Mouse (Mus musculus) mesoderm, embryonic 11.5 days (tissue): ENCODE data around the gene Mmp3.
"Not testable (repeated sequence)": the region's sequence is repeated elsewhere in the genome, so short reads cannot be mapped to it uniquely, and the experiment has no call there.

Source experiments
- DNase-seq: peaks from one replicate; pipeline ENCODE4 v3.0.0-alpha.2; 2012; ENCODE audit warnings: low read depth, low spot score

The Mmp3 gene

GRCm38 (mm10) chr9:7445522-7445921 lies at the start of gene Mmp3:
Mmp3 (plus strand) TSS chr9:7445822.
- DNase-seq: no peak

- not testable (repeated sequence) for DNase-seq
These were observed 49.1 kb upstream of the Mmp3 start for GRCm38 (mm10) chr9:7396556-7396955.

DNA sequence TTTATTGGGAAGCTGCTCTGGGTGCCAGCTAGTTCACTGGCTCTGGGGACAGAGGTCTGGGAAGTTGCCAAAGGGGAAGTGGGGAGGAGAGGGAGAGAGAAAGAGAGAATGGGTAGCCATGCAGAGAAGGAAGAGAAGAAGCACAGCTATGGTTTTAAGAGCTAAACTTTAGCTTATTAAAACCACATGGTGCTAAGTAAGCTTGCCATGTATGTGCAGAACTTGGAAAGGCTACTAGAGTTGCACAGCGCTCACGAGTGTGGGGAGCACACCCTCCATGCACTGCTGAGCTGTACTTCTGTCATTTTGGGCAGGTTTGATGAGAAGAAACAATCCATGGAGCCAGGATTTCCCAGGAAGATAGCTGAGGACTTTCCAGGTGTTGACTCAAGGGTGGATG lies 7.7 kb downstream of the Mmp3 start:
- DNase-seq: no peak

DNA sequence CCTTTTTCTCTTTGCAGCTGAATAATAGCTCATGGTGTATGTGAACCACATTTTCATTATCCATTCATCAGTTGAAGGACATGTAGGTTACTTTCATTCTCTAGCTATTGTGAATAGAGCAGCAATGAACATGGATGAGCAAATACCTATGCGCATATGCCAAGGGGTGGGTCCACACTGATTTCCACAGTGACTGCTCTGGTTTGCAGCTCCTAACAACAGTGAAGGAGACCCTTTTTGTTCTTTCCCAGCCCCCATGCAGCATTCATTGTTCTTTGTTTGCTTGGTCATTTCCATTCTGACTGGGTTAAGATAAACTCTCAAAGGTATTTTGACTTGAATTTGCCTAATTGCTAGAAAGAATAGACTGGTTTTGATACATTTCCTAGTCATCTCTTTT lies 24.6 kb downstream of the Mmp3 start:
- DNase-seq: no peak

GRCm38 (mm10) chr9:7483684-7484394 lies 38.2 kb downstream of the Mmp3 start:
- no peak for DNase-seq

DNA sequence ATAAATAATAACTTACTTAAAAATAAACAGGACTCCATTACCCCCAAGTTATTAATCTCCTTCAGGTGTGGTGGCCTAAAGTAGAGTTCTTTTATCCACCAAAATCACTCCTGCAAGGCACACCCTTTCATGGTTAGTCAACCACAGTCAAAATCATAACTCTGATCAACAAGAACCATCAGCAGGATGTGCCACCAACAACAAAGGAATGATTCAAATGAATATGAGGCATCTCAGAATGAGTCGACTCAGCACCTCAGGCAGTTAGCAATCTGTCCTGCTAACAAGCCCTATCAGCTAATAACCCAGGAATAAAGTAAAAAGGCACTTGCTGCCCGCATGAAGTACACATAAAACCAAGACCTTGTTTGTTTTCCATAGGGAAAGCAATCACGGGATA lies 55.5 kb downstream of the Mmp3 start:
- no peak for DNase-seq

DNA sequence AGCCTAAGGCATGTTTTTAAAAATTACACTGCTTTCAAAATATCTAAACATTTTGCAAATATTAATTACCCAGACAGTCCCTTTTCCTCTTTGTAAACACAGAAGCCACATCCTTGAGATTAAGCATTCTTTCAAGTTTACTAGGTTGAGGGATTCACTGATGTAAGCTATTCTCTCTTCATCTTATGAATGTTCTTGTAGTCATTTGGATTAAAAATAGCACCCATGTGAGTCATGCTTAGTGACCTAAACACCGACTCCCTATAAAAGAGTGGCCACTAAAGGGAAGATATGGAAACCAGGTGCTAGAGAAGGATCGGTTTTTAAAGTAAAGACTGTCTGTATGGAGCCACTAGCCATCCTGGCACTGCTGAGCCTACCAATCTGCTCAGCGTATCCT lies 56.4 kb downstream of the Mmp3 start, which contains the start of gene Mmp10:
TSS of gene Mmp10 (plus strand) at position 302 of the 400 bp plus-strand sequence.
- DNase-seq: no peak
